Mouse (Mus musculus) myocyte (in vitro differentiated cells): ENCODE results near the gene Gm13288.

Experiments
- POLR2A ChIP-seq: IDR thresholded peaks from one replicate; pipeline ENCODE4 v1.6.1; 2011; ENCODE audit warnings: low read depth, mild to moderate bottlenecking, control low read depth, moderate library complexity; ENCODE audit not compliant: insufficient read length
- POLR2AphosphoS2 ChIP-seq: IDR thresholded peaks from one replicate; pipeline ENCODE4 v1.6.1; 2011; ENCODE audit warnings: low read depth, control low read depth; ENCODE audit not compliant: insufficient read length

DNA sequence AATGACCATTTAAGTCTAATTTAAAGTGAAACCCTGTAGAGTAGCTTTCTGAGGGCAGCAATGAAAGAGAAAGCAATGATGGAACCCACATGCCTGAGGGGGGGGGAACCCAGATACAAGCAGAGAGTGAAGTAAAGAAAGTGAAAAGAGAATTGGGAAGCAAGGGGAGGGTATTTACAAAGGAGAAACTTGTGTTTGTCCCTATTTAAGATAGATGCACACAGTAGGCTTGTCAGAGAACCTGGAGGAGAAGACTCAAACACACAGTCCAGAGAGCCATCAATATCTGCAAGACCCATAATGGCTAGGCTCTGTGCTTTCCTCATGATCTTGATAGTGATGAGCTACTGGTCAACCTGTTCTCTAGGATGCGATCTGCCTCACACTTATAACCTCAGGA is 14.3 kb downstream of the Gm13288 start, which contains the start of gene Ifna11:
- no peak for TF ChIP-seq POLR2A
- TF ChIP-seq POLR2AphosphoS2, result no peak
